Mouse (Mus musculus) testis, adult 2 months (tissue): ENCODE measurements around the gene Capzb. TPM values are rescaled to one million over a fixed set of nuclear protein-coding genes. Genes with fewer than 3 reads are reported as not detected.

Source experiments
- H3K27ac ChIP-seq: fragments of 200-500 bp; 2 replicates; pipeline ENCODE4 v1.5.1; 2012; ENCODE audit warnings: low read depth, low read length; ENCODE audit not compliant: control insufficient read depth, insufficient read depth
- H3K27me3 ChIP-seq: fragments of 200-500 bp; 2 replicates; pipeline ENCODE4 v1.6.1; 2012; ENCODE audit warnings: mild to moderate bottlenecking, low read length, moderate library complexity; ENCODE audit not compliant: control insufficient read depth, insufficient read depth
- H3K36me3 ChIP-seq: fragments of 200-500 bp; 2 replicates; pipeline ENCODE4 v1.6.1; 2012; ENCODE audit warnings: mild to moderate bottlenecking, low read length; ENCODE audit not compliant: control insufficient read depth, insufficient read depth
- H3K4me1 ChIP-seq: fragments of 200-500 bp; 2 replicates; pipeline ENCODE4 v1.6.1; 2012; ENCODE audit warnings: low read length; ENCODE audit not compliant: control insufficient read depth, insufficient read depth
- H3K4me3 ChIP-seq: fragments of 200-500 bp; 2 replicates; pipeline ENCODE4 v1.5.1; 2012; ENCODE audit warnings: low read depth, mild to moderate bottlenecking, low read length, moderate library complexity, mixed read lengths; ENCODE audit not compliant: control insufficient read depth
- CTCF ChIP-seq: fragments of 200-500 bp; IDR thresholded peaks from 2 replicates; pipeline ENCODE4 v1.5.1; 2012; ENCODE audit warnings: low read depth, mild to moderate bottlenecking, inconsistent platforms, low read length, moderate library complexity; ENCODE audit not compliant: control insufficient read depth, insufficient read depth, insufficient replicate concordance
- POLR2A ChIP-seq: fragments of 200-500 bp; IDR thresholded peaks from 2 replicates; pipeline ENCODE4 v1.6.1; 2012; ENCODE audit warnings: low read depth, mild to moderate bottlenecking, inconsistent platforms, low read length, moderate library complexity; ENCODE audit not compliant: control insufficient read depth
- polyA plus RNA-seq: library from polyadenylated mRNA; depleted of rRNA; stranded (reverse); fragments of >200 nt; gene quantifications from 2 replicates; pipeline ENCODE4 v1.2.3, GENCODE M21; 2012

Capzb gene
- polyA plus RNA-seq, 1 experiment, result 286 TPM

GRCm38 (mm10) chr4:139220978-139221377 lies 28.3 kb downstream of the Capzb start:
- TF ChIP-seq POLR2A, result no peak
- TF ChIP-seq CTCF, result no peak

GRCm38 (mm10) chr4:139221837-139222236 lies 29.1 kb downstream of the Capzb start:
- H3K4me1 ChIP-seq, result peaks cover 7% of the 10 kb centered on the region
- H3K36me3 ChIP-seq, result no peaks in the 10 kb centered on the region
- H3K4me3 ChIP-seq, result no peak overlapping the region
- H3K27ac ChIP-seq, result no peak overlapping the region
- no peaks in the 10 kb centered on the region for H3K27me3 ChIP-seq
- TF ChIP-seq CTCF (no peak), POLR2A (no peak)

More at GRCm38 (mm10) chr4:139220978-139221377, 28.3 kb downstream of the Capzb start:
- no peak overlapping the region for H3K27ac ChIP-seq
- H3K4me1 ChIP-seq, result peaks cover 3% of the 10 kb centered on the region; the same call in 1 of the 2 replicates
- H3K4me3 ChIP-seq, result no peak overlapping the region
- no peaks in the 10 kb centered on the region for H3K36me3 ChIP-seq
- H3K27me3 ChIP-seq, result no peaks in the 10 kb centered on the region

- Histone ChIP-seq H3K4me3 (no peak overlapping the region), H3K4me1 (peaks cover 20% of the 10 kb centered on the region), H3K27ac (no peak overlapping the region), H3K36me3 (no peaks in the 10 kb centered on the region), H3K27me3 (no peaks in the 10 kb centered on the region)
- TF ChIP-seq CTCF (no peak), POLR2A (no peak)
These were observed 32.4 kb downstream of the Capzb start for GRCm38 (mm10) chr4:139225115-139225514.

GRCm38 (mm10) chr4:139225944-139226343 lies 33.2 kb downstream of the Capzb start:
- TF ChIP-seq POLR2A (no peak), CTCF (no peak)
- H3K36me3 ChIP-seq, result no peaks in the 10 kb centered on the region
- H3K4me3 ChIP-seq, result no peak overlapping the region
- H3K4me1 ChIP-seq, result peaks cover 20% of the 10 kb centered on the region
- H3K27ac ChIP-seq, result peak overlapping the region; percentile 62
- H3K27me3 ChIP-seq, result no peaks in the 10 kb centered on the region

GRCm38 (mm10) chr4:139226504-139227216 lies 34.0 kb downstream of the Capzb start:
- no peaks in the 10 kb centered on the region for H3K36me3 ChIP-seq
- H3K4me3 ChIP-seq, result no peak overlapping the region
- no peaks in the 10 kb centered on the region for H3K27me3 ChIP-seq
- peak overlapping the region; percentile 62 for H3K27ac ChIP-seq
- TF ChIP-seq POLR2A (no peak), CTCF (no peak)
- peaks cover 23% of the 10 kb centered on the region for H3K4me1 ChIP-seq

GRCm38 (mm10) chr4:139227923-139228322 lies 35.2 kb downstream of the Capzb start:
- Histone ChIP-seq H3K27ac (no peak overlapping the region), H3K27me3 (no peaks in the 10 kb centered on the region), H3K4me3 (no peak overlapping the region), H3K4me1 (peaks cover 27% of the 10 kb centered on the region), H3K36me3 (no peaks in the 10 kb centered on the region)
- no peak for TF ChIP-seq POLR2A

- TF ChIP-seq CTCF (no peak), POLR2A (no peak)
- no peak overlapping the region for H3K27ac ChIP-seq
- H3K4me1 ChIP-seq, result peaks cover 29% of the 10 kb centered on the region
- H3K4me3 ChIP-seq, result no peak overlapping the region
- H3K27me3 ChIP-seq, result no peaks in the 10 kb centered on the region
- H3K36me3 ChIP-seq, result no peaks in the 10 kb centered on the region
These were observed 36.6 kb downstream of the Capzb start for GRCm38 (mm10) chr4:139229271-139229670.
